Mouse (Mus musculus) brain, embryonic 14.5 days (tissue): ENCODE results near the gene Lrrc4.

ENCODE experiments used
- CTCF ChIP-seq: fragments of 200-500 bp; IDR thresholded peaks from 2 replicates; pipeline ENCODE4 v1.5.1; 2012; ENCODE audit warnings: inconsistent platforms, mild to moderate bottlenecking, moderate library complexity, borderline replicate concordance; ENCODE audit not compliant: insufficient read depth, insufficient read length; ENCODE audit errors: extremely low read depth
- POLR2A ChIP-seq: fragments of 200-500 bp; IDR thresholded peaks from 2 replicates; pipeline ENCODE4 v1.6.1; 2012; ENCODE audit warnings: mild to moderate bottlenecking, inconsistent platforms, borderline replicate concordance; ENCODE audit not compliant: poor library complexity, insufficient read depth, insufficient read length, severe bottlenecking; ENCODE audit errors: extremely low read depth

- TF ChIP-seq CTCF (no peak), POLR2A (no peak)
Observed at GRCm38 (mm10) chr6:28880909-28881308, 49.4 kb upstream of the Lrrc4 start.
